Mouse (Mus musculus) left cerebral cortex, adult 18-20 months (tissue): ENCODE measurements around the gene Ube2s. TPM values are rescaled to one million over a fixed set of nuclear protein-coding genes. Genes with fewer than 3 reads are reported as not detected.

ENCODE experiments used
- total RNA-seq, 2 experiments: library from RNA; stranded (reverse); gene quantifications; 2 replicates each; pipeline ENCODE4 v1.2.3; 2021

The Ube2s gene
- total RNA-seq, 2 experiments from 2014 or later, result 101 to 108 TPM

Other genes with a start within 250 kb of the Ube2s start
- gene Ptprh, start 208.5 kb downstream of the Ube2s start, total RNA-seq, result 1 to 10 TPM in 1 of 2 experiments, under 1 TPM in 1; 0.82 to 1.1 TPM
- gene Tmem86b, start 181.2 kb downstream of the Ube2s start, total RNA-seq, result 10 to 100 TPM; 13.9 to 16.7 TPM
- gene Ppp6r1, start 153.6 kb downstream of the Ube2s start, total RNA-seq, result 100 to 1,000 TPM; 129 to 135 TPM
- 100 to 1,000 TPM; 100 to 105 TPM for gene Hspbp1, start 127.5 kb downstream of the Ube2s start, total RNA-seq
- 100 to 1,000 TPM; 436 to 437 TPM for gene Brsk1, start 122.0 kb downstream of the Ube2s start, total RNA-seq
- gene Tmem150b, start 87.3 kb downstream of the Ube2s start, total RNA-seq, result not detected
- gene Kmt5c, start 72.5 kb downstream of the Ube2s start, total RNA-seq, result 10 to 100 TPM; 19.0 to 25.2 TPM
- gene Cox6b2, start 59.5 kb downstream of the Ube2s start, total RNA-seq, result 1 to 10 TPM; 5.0 to 8.8 TPM
- not detected for gene Fam71e2, start 41.3 kb downstream of the Ube2s start, total RNA-seq
- under 1 TPM; 0.28 to 0.30 TPM for gene Il11, start 29.7 kb downstream of the Ube2s start, total RNA-seq
- gene Tmem190, start 29.7 kb downstream of the Ube2s start, total RNA-seq, result not detected
- gene Tmem238, start 22.9 kb downstream of the Ube2s start, total RNA-seq, result 1 to 10 TPM; 2.0 to 3.1 TPM
- 100 to 1,000 TPM; 439 to 453 TPM for gene Rpl28, start 19.7 kb downstream of the Ube2s start, total RNA-seq
- 100 to 1,000 TPM; 102 to 115 TPM for gene Shisa7, start 32.1 kb upstream of the Ube2s start, total RNA-seq
- 1 to 10 TPM; 4.5 to 5.9 TPM for gene Isoc2b, start 57.7 kb upstream of the Ube2s start, total RNA-seq
- gene Isoc2a, start 64.6 kb upstream of the Ube2s start, total RNA-seq, result 10 to 100 TPM; 14.2 to 14.8 TPM
- under 1 TPM in 1 of 2 experiments, not detected in 1; 0.46 TPM for gene Gm36210, start 93.9 kb upstream of the Ube2s start, total RNA-seq
- gene Zfp628, start 102.6 kb upstream of the Ube2s start, total RNA-seq, result 10 to 100 TPM; 14.7 to 15.9 TPM
- gene Nat14, start 109.4 kb upstream of the Ube2s start, total RNA-seq, result 100 to 1,000 TPM; 104 TPM
- 1 to 10 TPM; 2.6 to 3.3 TPM for gene Ssc5d, start 113.2 kb upstream of the Ube2s start, total RNA-seq
- under 1 TPM; 0.26 to 0.45 TPM for gene Sbk2, start 151.8 kb upstream of the Ube2s start, total RNA-seq
- under 1 TPM; 0.58 to 0.91 TPM for gene Sbk3, start 158.6 kb upstream of the Ube2s start, total RNA-seq
- 10 to 100 TPM; 25.1 to 27.8 TPM for gene Zfp579, start 183.6 kb upstream of the Ube2s start, total RNA-seq
- gene Zfp524, start 201.8 kb upstream of the Ube2s start, total RNA-seq, result 1 to 10 TPM; 7.4 to 7.8 TPM
- gene Fiz1, start 202.1 kb upstream of the Ube2s start, total RNA-seq, result 10 to 100 TPM; 23.3 to 25.7 TPM
- gene Gm44973, start 202.9 kb upstream of the Ube2s start, total RNA-seq, result not detected
- 10 to 100 TPM; 34.9 to 35.5 TPM for gene Zfp865, start 207.8 kb upstream of the Ube2s start, total RNA-seq
- 10 to 100 TPM; 57.3 to 59.7 TPM for gene Ccdc106, start 208.0 kb upstream of the Ube2s start, total RNA-seq
- gene 4632433K11Rik, start 221.5 kb upstream of the Ube2s start, total RNA-seq, result not detected
- 1 to 10 TPM; 4.4 to 4.8 TPM for gene Zfp784, start 225.9 kb upstream of the Ube2s start, total RNA-seq
- 10 to 100 TPM; 27.8 to 31.0 TPM for gene Zfp580, start 238.9 kb upstream of the Ube2s start, total RNA-seq
- 100 to 1,000 TPM; 176 to 181 TPM for gene U2af2, start 249.6 kb upstream of the Ube2s start, total RNA-seq